Mouse (Mus musculus): ENCODE results near the gene S100a3.

- TF ChIP-seq MAX (IDR thresholded peaks at IDR 0.05; ENCODE audit: low read depth) (no peak), POLR2A (IDR thresholded peaks at IDR 0.05; ENCODE audit: insufficient read length, low read depth) (no peak), USF1 (IDR thresholded peaks at IDR 0.05; ENCODE audit: low read depth) (no peak), MYOG (IDR thresholded peaks at IDR 0.05; ENCODE audit: control insufficient read depth in 1 of 3, insufficient read depth in 1 of 3, insufficient read length in 2 of 3, low read depth in 2 of 3) (no peak), CEBPB (IDR thresholded peaks at IDR 0.05; ENCODE audit: insufficient read depth, poor library complexity, severe bottlenecking) (no peak)
Observed at GRCm38 (mm10) chr3:90526580-90526979, 33.8 kb upstream of the S100a3 start, which contains the start of gene S100a14.
